Mouse (Mus musculus): ENCODE results near the gene Uts2b.
A peak's percentile ranks its signal among the peaks of the same experiment; 100 is the strongest.

The Uts2b gene

GRCm38 (mm10) chr16:27370191-27370590, at the start of gene Uts2b:
TSS of gene Uts2b (minus strand) at chr16:27370239.
- no peak for DNase-seq (ENCODE audit: low spot score in 2 of 2)

GRCm38 (mm10) chr16:27417632-27418031, 47.6 kb upstream of the Uts2b start:
- DNase-seq (ENCODE audit: low spot score in 2 of 2): no peak

GRCm38 (mm10) chr16:27416937-27417584, 47.0 kb upstream of the Uts2b start:
- no peak for DNase-seq (ENCODE audit: low spot score in 2 of 2)

GRCm38 (mm10) chr16:27404107-27404506, 34.1 kb upstream of the Uts2b start:
- DNase-seq (ENCODE audit: low spot score in 2 of 2): no peak

GRCm38 (mm10) chr16:27401579-27401978, 31.5 kb upstream of the Uts2b start:
- DNase-seq (ENCODE audit: low spot score in 2 of 2): no peak

GRCm38 (mm10) chr16:27399719-27400253, 29.7 kb upstream of the Uts2b start:
- DNase-seq (ENCODE audit: low spot score in 2 of 2): no peak

- no peak for DNase-seq (ENCODE audit: low spot score in 2 of 2)
Observed at GRCm38 (mm10) chr16:27399026-27399718, 29.1 kb upstream of the Uts2b start.

GRCm38 (mm10) chr16:27396951-27397350, 26.9 kb upstream of the Uts2b start:
- DNase-seq (ENCODE audit: low spot score in 2 of 2): no peak

GRCm38 (mm10) chr16:27395251-27396037, 25.4 kb upstream of the Uts2b start:
- DNase-seq (ENCODE audit: low spot score in 2 of 2): no peak

GRCm38 (mm10) chr16:27391845-27392244, 21.8 kb upstream of the Uts2b start:
- DNase-seq (ENCODE audit: low spot score in 2 of 2): no peak

- DNase-seq (ENCODE audit: low spot score in 2 of 2): no peak
Observed at GRCm38 (mm10) chr16:27390306-27390705, 20.3 kb upstream of the Uts2b start.

GRCm38 (mm10) chr16:27389534-27390282, 19.7 kb upstream of the Uts2b start:
- DNase-seq (ENCODE audit: low spot score in 2 of 2): no peak

- peak; percentile 69 to 73 for DNase-seq (ENCODE audit: low spot score in 2 of 2)
Observed at GRCm38 (mm10) chr16:27388761-27389451, 18.9 kb upstream of the Uts2b start, which contains the start of gene Ccdc50. TSS of gene Ccdc50 (plus strand) at chr16:27388869.

GRCm38 (mm10) chr16:27387634-27388611, 17.9 kb upstream of the Uts2b start:
- no peak for DNase-seq (ENCODE audit: low spot score in 2 of 2)

- DNase-seq (ENCODE audit: low spot score in 2 of 2): no peak
Observed at GRCm38 (mm10) chr16:27386850-27387407, 16.9 kb upstream of the Uts2b start.

- no peak for DNase-seq (ENCODE audit: low spot score in 2 of 2)
Observed at GRCm38 (mm10) chr16:27385649-27386048, 15.6 kb upstream of the Uts2b start.

GRCm38 (mm10) chr16:27384893-27385603, 15.0 kb upstream of the Uts2b start:
- no peak for DNase-seq (ENCODE audit: low spot score in 2 of 2)

- no peak for DNase-seq (ENCODE audit: low spot score in 2 of 2)
Observed at GRCm38 (mm10) chr16:27382217-27382616, 12.2 kb upstream of the Uts2b start.

- DNase-seq (ENCODE audit: low spot score in 2 of 2): no peak
Observed at GRCm38 (mm10) chr16:27376556-27376955, 6.5 kb upstream of the Uts2b start.

Data from right cerebral cortex, postnatal 36 days (tissue).